Mouse (Mus musculus): ENCODE data around the gene Tmem132d.

- no peak for TF ChIP-seq POLR2A (IDR thresholded peaks at IDR 0.05; ENCODE audit: low read depth, low read length)
- no peak for TF ChIP-seq CTCF (conservative IDR thresholded peaks at IDR 0.05; ENCODE audit: insufficient read depth, insufficient read length, low read depth, low read length)
Observed at GRCm38 (mm10) chr5:128443848-128444247, 11.0 kb upstream of the Tmem132d start.
